Mouse (Mus musculus) megakaryocyte progenitor cell, adult 5-6 weeks (primary cell): ENCODE results near the gene Vps72. TPM values are rescaled to one million over a fixed set of nuclear protein-coding genes. Genes with fewer than 3 reads are reported as not detected.

Source experiments
- ATAC-seq: replicated peaks from 2 replicates; pipeline ENCODE4 v1.8.0; 2016; ENCODE audit warnings: mild to moderate bottlenecking, moderate TSS enrichment, inconsistent platforms; ENCODE audit not compliant: poor library complexity
- total RNA-seq, 2 experiments: library from RNA; stranded (forward) in 1 of 2; stranded (reverse) in 1 of 2; fragments of 157-497, 149-512 nt in 1 of 2; fragments of 200-1000 nt in 1 of 2; gene quantifications; 2 replicates each; pipeline versions ENCODE4 v1.2.3 to v1.2.4; 2015 to 2017

The Vps72 gene
- total RNA-seq, 2 experiments from 2014 or later = 40.4 to 97.9 TPM

- no peak for ATAC-seq
These were observed 52.8 kb downstream of the Vps72 start for GRCm38 (mm10) chr3:95163419-95164255.

GRCm38 (mm10) chr3:95164256-95164550 lies 53.4 kb downstream of the Vps72 start:
- ATAC-seq = no peak

DNA sequence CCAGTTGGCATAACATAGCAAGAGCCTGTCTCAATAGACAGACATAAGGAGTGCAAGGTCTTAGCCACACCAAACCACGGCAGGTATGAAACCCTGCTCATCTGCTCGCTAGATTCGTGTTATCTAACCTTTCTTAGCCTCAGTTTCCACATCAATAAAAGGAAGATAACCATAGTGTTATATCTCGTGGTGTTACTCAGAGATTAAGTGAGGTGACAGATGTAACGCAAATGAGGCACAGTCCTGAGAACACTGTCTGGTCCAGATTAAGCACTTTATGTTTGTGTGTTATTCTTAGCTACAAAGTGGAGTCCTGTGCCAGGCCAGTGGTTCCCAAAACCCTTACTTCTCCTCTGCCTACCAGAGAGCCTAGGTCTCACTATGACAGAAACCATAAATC lies 54.0 kb downstream of the Vps72 start:
- no peak for ATAC-seq

- no peak for ATAC-seq
These were observed 59.2 kb downstream of the Vps72 start for GRCm38 (mm10) chr3:95169996-95170395.

DNA sequence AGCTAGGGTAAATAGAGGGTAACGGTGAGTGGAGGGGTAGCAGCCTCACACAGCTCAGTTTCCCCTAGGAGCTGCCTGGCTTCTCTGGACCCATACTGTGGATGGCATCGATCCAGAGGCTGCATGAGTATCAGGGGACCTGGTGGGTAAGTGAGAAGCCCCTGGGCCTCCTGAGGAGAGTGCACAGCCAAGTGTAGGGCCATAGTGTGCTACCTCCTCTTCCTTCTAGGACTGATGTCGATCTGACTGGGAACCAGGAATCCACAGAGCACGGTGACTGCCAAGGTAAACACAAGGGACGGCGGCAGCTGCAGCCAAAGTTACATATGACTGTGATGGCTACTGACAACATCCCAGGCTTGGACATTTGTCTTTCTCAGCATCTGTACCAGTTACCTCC lies 60.3 kb downstream of the Vps72 start:
- no peak for ATAC-seq

Other genes with a start within 250 kb of the Vps72 start
- 341 and 364 TPM in 2 replicates for gene Psmb4, start 224.1 kb upstream of the Vps72 start, total RNA-seq (2015)
- 196 and 240 TPM in 2 replicates for gene Psmb4, start 224.1 kb upstream of the Vps72 start, total RNA-seq (2017)
- 27.3 and 28.8 TPM in 2 replicates for gene Selenbp1, start 178.0 kb upstream of the Vps72 start, total RNA-seq (2015)
- gene Selenbp1, start 178.0 kb upstream of the Vps72 start, total RNA-seq (2017) = 28.2 and 38.5 TPM in 2 replicates
- gene Rfx5, start 156.9 kb upstream of the Vps72 start, total RNA-seq (2015) = 18.0 and 20.3 TPM in 2 replicates
- gene Rfx5, start 156.9 kb upstream of the Vps72 start, total RNA-seq (2017) = 16.2 and 20.3 TPM in 2 replicates
- gene Pi4kb, start 136.3 kb upstream of the Vps72 start, total RNA-seq (2015) = 21.2 and 23.5 TPM in 2 replicates
- 24.0 and 24.5 TPM in 2 replicates for gene Pi4kb, start 136.3 kb upstream of the Vps72 start, total RNA-seq (2017)
- 15.8 and 21.5 TPM in 2 replicates for gene Zfp687, start 95.6 kb upstream of the Vps72 start, total RNA-seq (2015)
- gene Zfp687, start 95.6 kb upstream of the Vps72 start, total RNA-seq (2017) = 19.6 and 21.3 TPM in 2 replicates
- gene Psmd4, start 68.4 kb upstream of the Vps72 start, total RNA-seq (2015) = 91.5 and 116 TPM in 2 replicates
- gene Psmd4, start 68.4 kb upstream of the Vps72 start, total RNA-seq (2017) = 233 and 245 TPM in 2 replicates
- gene Pip5k1a, start 4.1 kb upstream of the Vps72 start, total RNA-seq (2015) = 16.3 and 21.0 TPM in 2 replicates
- 15.5 and 21.8 TPM in 2 replicates for gene Pip5k1a, start 4.1 kb upstream of the Vps72 start, total RNA-seq (2017)
- gene Tmod4, start 13.5 kb downstream of the Vps72 start, total RNA-seq (2015) = 1.1 and 2.6 TPM in 2 replicates
- 2.3 and 2.5 TPM in 2 replicates for gene Tmod4, start 13.5 kb downstream of the Vps72 start, total RNA-seq (2017)
- gene Scnm1, start 23.0 kb downstream of the Vps72 start, total RNA-seq (2015) = 43.4 and 45.8 TPM in 2 replicates
- 66.0 and 85.7 TPM in 2 replicates for gene Scnm1, start 23.0 kb downstream of the Vps72 start, total RNA-seq (2017)
- 3.1 and 3.6 TPM in 2 replicates for gene Lysmd1, start 23.1 kb downstream of the Vps72 start, total RNA-seq (2015)
- 3.8 and 4.3 TPM in 2 replicates for gene Lysmd1, start 23.1 kb downstream of the Vps72 start, total RNA-seq (2017)
- gene Tnfaip8l2, start 31.3 kb downstream of the Vps72 start, total RNA-seq (2015) = 17.9 and 18.7 TPM in 2 replicates
- gene Tnfaip8l2, start 31.3 kb downstream of the Vps72 start, total RNA-seq (2017) = 17.8 and 25.1 TPM in 2 replicates
- 0.05 and 0.07 TPM in 2 replicates for gene Sema6c, start 49.4 kb downstream of the Vps72 start, total RNA-seq (2015)
- not detected in 2 replicates for gene Sema6c, start 49.4 kb downstream of the Vps72 start, total RNA-seq (2017)
- gene Gabpb2, start 106.9 kb downstream of the Vps72 start, total RNA-seq (2015) = 28.5 and 29.3 TPM in 2 replicates
- gene Gabpb2, start 106.9 kb downstream of the Vps72 start, total RNA-seq (2017) = 43.1 and 57.7 TPM in 2 replicates
- 56.2 and 56.7 TPM in 2 replicates for gene Cdc42se1, start 117.7 kb downstream of the Vps72 start, total RNA-seq (2015)
- gene Cdc42se1, start 117.7 kb downstream of the Vps72 start, total RNA-seq (2017) = 52.5 and 60.3 TPM in 2 replicates
- gene Mllt11, start 121.1 kb downstream of the Vps72 start, total RNA-seq (2015) = 4.6 and 5.8 TPM in 2 replicates
- gene Mllt11, start 121.1 kb downstream of the Vps72 start, total RNA-seq (2017) = 4.9 and 5.5 TPM in 2 replicates
- 1.0 and 1.4 TPM in 2 replicates for gene Gm128, start 130.6 kb downstream of the Vps72 start, total RNA-seq (2015)
- 0.34 and 0.46 TPM in 2 replicates for gene Gm128, start 130.6 kb downstream of the Vps72 start, total RNA-seq (2017)
- not detected in 2 replicates for gene Bnipl, start 140.2 kb downstream of the Vps72 start, total RNA-seq (2015)
- not detected in 2 replicates for gene Bnipl, start 140.2 kb downstream of the Vps72 start, total RNA-seq (2017)
- gene Mindy1, start 170.3 kb downstream of the Vps72 start, total RNA-seq (2015) = 30.9 and 33.2 TPM in 2 replicates
- 22.7 and 23.6 TPM in 2 replicates for gene Mindy1, start 170.3 kb downstream of the Vps72 start, total RNA-seq (2017)
- 14.8 and 15.2 TPM in 2 replicates for gene Prune1, start 171.1 kb downstream of the Vps72 start, total RNA-seq (2015)
- 7.8 and 11.8 TPM in 2 replicates for gene Prune1, start 171.1 kb downstream of the Vps72 start, total RNA-seq (2017)
- 11.2 and 15.9 TPM in 2 replicates for gene Anxa9, start 196.2 kb downstream of the Vps72 start, total RNA-seq (2015)
- 5.5 and 7.0 TPM in 2 replicates for gene Anxa9, start 196.2 kb downstream of the Vps72 start, total RNA-seq (2017)
- gene Cers2, start 203.8 kb downstream of the Vps72 start, total RNA-seq (2015) = 193 and 203 TPM in 2 replicates
- 91.3 and 98.4 TPM in 2 replicates for gene Cers2, start 203.8 kb downstream of the Vps72 start, total RNA-seq (2017)
- gene Setdb1, start 246.2 kb downstream of the Vps72 start, total RNA-seq (2015) = 37.0 and 37.8 TPM in 2 replicates
- 31.5 and 34.7 TPM in 2 replicates for gene Setdb1, start 246.2 kb downstream of the Vps72 start, total RNA-seq (2017)